Comparison of ENCODE assay signal across 25 mouse cellular contexts in the genomic region with DNA sequence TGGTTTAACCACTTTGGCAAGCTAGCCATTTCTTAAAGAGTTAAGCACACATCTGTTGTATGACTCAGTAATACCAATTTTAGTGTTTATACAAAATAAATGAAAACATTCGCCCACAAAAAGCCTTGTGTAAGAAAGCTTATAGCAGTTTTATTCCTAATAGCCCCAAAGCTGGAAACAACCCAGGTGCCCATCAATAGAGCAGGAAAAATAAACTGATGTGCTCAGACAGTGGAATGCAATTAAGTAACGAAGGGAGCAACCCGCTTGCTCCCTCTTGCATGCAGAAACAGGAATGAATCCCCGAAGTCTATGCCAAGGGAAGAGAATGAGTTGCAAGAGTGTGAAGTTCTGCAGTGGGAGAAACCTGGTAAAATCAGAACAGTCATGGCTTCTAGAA. TPM values are rescaled to one million over a fixed set of nuclear protein-coding genes. Genes with fewer than 3 reads are reported as not detected.
DNase-seq lines count a peak whose midpoint lies in the region; ATAC-seq and TF ChIP-seq lines count a peak whose summit lies in the region.
"Had no signal": no experiment of that assay in that cellular context is flagged by ENCODE, and none has a peak within 500 bp of the region (broad histone marks: within the 10 kb centered on the region; RNA-seq: fewer than 3 reads in every experiment).

No protein-coding gene starts in this region.

- H3K36me3 ChIP-seq in limb, embryonic 13.5 days, result no peaks in the 10 kb centered on the region
- no peaks in the 10 kb centered on the region for H3K36me3 ChIP-seq in limb, embryonic 10.5 days
- H3K36me3 ChIP-seq in intestine, embryonic 15.5 days, result no peaks in the 10 kb centered on the region
- H3K36me3 ChIP-seq in hindbrain, postnatal 0 days (ENCODE audit: insufficient read depth, low read length), result no peaks in the 10 kb centered on the region
- H3K36me3 ChIP-seq: embryonic facial prominence, embryonic 12.5 days; forebrain, embryonic 15.5 days; G1E; heart, embryonic 10.5 days; heart, embryonic 15.5 days; hindbrain, embryonic 13.5 days had no signal

- no peaks in the 10 kb centered on the region for H3K27me3 ChIP-seq in limb, embryonic 13.5 days
- H3K27me3 ChIP-seq in limb, embryonic 10.5 days (ENCODE audit: low read depth, poor library complexity, severe bottlenecking), result no peaks in the 10 kb centered on the region
- no peaks in the 10 kb centered on the region for H3K27me3 ChIP-seq in intestine, embryonic 15.5 days (replicated peaks)
- H3K27me3 ChIP-seq in hindbrain, postnatal 0 days (ENCODE audit: insufficient read depth, low read length), result no peaks in the 10 kb centered on the region
- H3K27me3 ChIP-seq: embryonic facial prominence, embryonic 12.5 days; forebrain, embryonic 15.5 days; heart, embryonic 15.5 days; hindbrain, embryonic 13.5 days had no signal

- H3K9me3 ChIP-seq in limb, embryonic 13.5 days, result no peaks in the 10 kb centered on the region
- no peaks in the 10 kb centered on the region for H3K9me3 ChIP-seq in limb, embryonic 10.5 days (replicated peaks)
- no peaks in the 10 kb centered on the region for H3K9me3 ChIP-seq in intestine, embryonic 15.5 days
- H3K9me3 ChIP-seq in hindbrain, postnatal 0 days (ENCODE audit: low read length), result no peaks in the 10 kb centered on the region
- H3K9me3 ChIP-seq: embryonic facial prominence, embryonic 12.5 days; forebrain, embryonic 15.5 days; G1E; heart, embryonic 10.5 days; heart, embryonic 15.5 days; hindbrain, embryonic 13.5 days had no signal

- H3K27ac ChIP-seq in limb, embryonic 13.5 days, result peak overlapping the region; percentile 15; the same call in 1 of the 2 replicates
- H3K27ac ChIP-seq in limb, embryonic 10.5 days, result no peak overlapping the region
- peak overlapping the region; percentile 18; the same call in 1 of the 2 replicates for H3K27ac ChIP-seq in embryonic fibroblast, embryonic 13.5 days (ENCODE audit: insufficient read depth, low read length)
- H3K27ac ChIP-seq in intestine, embryonic 15.5 days, result no peak overlapping the region
- H3K27ac ChIP-seq in hindbrain, postnatal 0 days, result no peak overlapping the region
- H3K27ac ChIP-seq: embryonic facial prominence, embryonic 12.5 days; forebrain, embryonic 15.5 days; heart, embryonic 10.5 days; heart, embryonic 15.5 days; hindbrain, embryonic 13.5 days had no signal

- H3K9ac ChIP-seq in limb, embryonic 13.5 days, result no peak overlapping the region
- no peak overlapping the region for H3K9ac ChIP-seq in intestine, embryonic 15.5 days
- H3K9ac ChIP-seq in hindbrain, postnatal 0 days (replicated peaks; ENCODE audit: low read length), result no peak overlapping the region
- H3K9ac ChIP-seq: embryonic facial prominence, embryonic 12.5 days; forebrain, embryonic 15.5 days; heart, embryonic 15.5 days; hindbrain, embryonic 13.5 days had no signal

- TF ChIP-seq CTCF in embryonic fibroblast, embryonic 13.5 days (IDR thresholded peaks at IDR 0.05; ENCODE audit: borderline replicate concordance, insufficient read depth, low read length), result no peak
- TF ChIP-seq CTCF in hindbrain, postnatal 0 days (IDR thresholded peaks at IDR 0.05; ENCODE audit: low read depth), result no peak

- TF ChIP-seq POLR2A in embryonic fibroblast, embryonic 13.5 days (IDR thresholded peaks at IDR 0.05; ENCODE audit: low read depth, low read length), result no peak

- peaks cover 5% of the 10 kb centered on the region for H3K4me1 ChIP-seq in limb, embryonic 13.5 days
- H3K4me1 ChIP-seq in limb, embryonic 10.5 days, result no peaks in the 10 kb centered on the region
- H3K4me1 ChIP-seq in embryonic fibroblast, embryonic 13.5 days (ENCODE audit: control insufficient read depth, insufficient read depth, low read length), result peaks cover 3% of the 10 kb centered on the region; the same call in 1 of the 2 replicates
- no peaks in the 10 kb centered on the region for H3K4me1 ChIP-seq in intestine, embryonic 15.5 days (replicated peaks)
- H3K4me1 ChIP-seq in hindbrain, postnatal 0 days (ENCODE audit: insufficient read depth, low read length), result no peaks in the 10 kb centered on the region
- H3K4me1 ChIP-seq: embryonic facial prominence, embryonic 12.5 days; forebrain, embryonic 15.5 days; heart, embryonic 10.5 days; heart, embryonic 15.5 days; hindbrain, embryonic 13.5 days had no signal

- H3K4me3 ChIP-seq in limb, embryonic 13.5 days, result no peak overlapping the region
- no peak overlapping the region for H3K4me3 ChIP-seq in limb, embryonic 10.5 days
- no peak overlapping the region for H3K4me3 ChIP-seq in embryonic fibroblast, embryonic 13.5 days (ENCODE audit: insufficient read depth, low read length)
- no peak overlapping the region for H3K4me3 ChIP-seq in intestine, embryonic 15.5 days (replicated peaks)
- H3K4me3 ChIP-seq in hindbrain, postnatal 0 days (ENCODE audit: low read length), result no peak overlapping the region
- H3K4me3 ChIP-seq: embryonic facial prominence, embryonic 12.5 days; forebrain, embryonic 15.5 days; heart, embryonic 10.5 days; heart, embryonic 15.5 days; hindbrain, embryonic 13.5 days had no signal

- WGBS in limb, embryonic 13.5 days, result 40% methylated on average over 4 of the region's 4 CpGs
- whole genome bisulfite sequencing in limb, embryonic 10.5 days, result 79% methylated on average over 4 of the region's 4 CpGs
- 65% methylated on average over 4 of the region's 4 CpGs for WGBS in intestine, embryonic 15.5 days
- WGBS in hindbrain, postnatal 0 days, result 57% methylated on average over 4 of the region's 4 CpGs

- no peak overlapping the region for H3K4me2 ChIP-seq in limb, embryonic 13.5 days (replicated peaks)
- no peak overlapping the region for H3K4me2 ChIP-seq in intestine, embryonic 15.5 days (replicated peaks)
- no peak overlapping the region for H3K4me2 ChIP-seq in hindbrain, postnatal 0 days (ENCODE audit: low read depth, low read length)
- H3K4me2 ChIP-seq: embryonic facial prominence, embryonic 12.5 days; forebrain, embryonic 15.5 days; heart, embryonic 15.5 days; hindbrain, embryonic 13.5 days had no signal

- no peak for DNase-seq in limb, embryonic 10.5 days (ENCODE audit: low spot score)
- peak; percentile 94 for DNase-seq in Muller cell, postnatal 12 days (ENCODE audit: inconsistent ontology term)
- DNase-seq in adrenal gland, postnatal 10 days, result no peak
- DNase-seq in hindbrain, postnatal 0 days (ENCODE audit: low spot score), result no peak
- DNase-seq: adrenal gland, adult 2 months; adrenal gland, postnatal 36 days; B cell, adult 2 months; cerebellum, adult 11 months; cerebellum, adult 8-10 months; cerebellum, postnatal 14 days; embryo, embryonic 11 days; gastrocnemius, postnatal 36 days; heart, adult 18-20 months; heart, postnatal 14 days had no signal

- ATAC-seq in limb, embryonic 13.5 days (ENCODE audit: low FRiP score, low read depth), result no peak
- ATAC-seq in intestine, embryonic 15.5 days, result no peak
- ATAC-seq in hindbrain, postnatal 0 days, result no peak
- ATAC-seq: CD4-positive, CD25-positive, alpha-beta regulatory T cell, adult 4 months; forebrain, embryonic 15.5 days; intestine, embryonic 16.5 days had no signal

RNA-seq across cellular contexts. Expression of a gene that starts 25.7 kb away (rescaled TPM):
- 72.3 and 75.5 TPM in 2 replicates for polyA plus RNA-seq in limb, embryonic 13.5 days (2015; fragmentation: Nextera tagmentation; extraction: Ambion mirVana)
- polyA plus RNA-seq in limb, embryonic 10.5 days (2016; fragmentation: Nextera tagmentation; extraction: Ambion mirVana), result 91.1 and 92.8 TPM in 2 replicates
- polyA plus RNA-seq in embryonic fibroblast, embryonic 13.5 days (2011; ENCODE audit: insufficient read length, low read depth, missing spikeins), result 81.5 and 107 TPM in 2 replicates
- 70.9 and 76.9 TPM in 2 replicates for polyA plus RNA-seq in intestine, embryonic 15.5 days (2015; fragmentation: Nextera tagmentation; extraction: Ambion mirVana)
- total RNA-seq in adrenal gland, postnatal 10 days (2021), result 100 to 1,000 TPM; 189 to 306 TPM
- total RNA-seq in hindbrain, postnatal 0 days (2014; rRNA removed), result 90.5 and 92.4 TPM in 2 replicates
- 70.7 and 71.6 TPM in 2 replicates for polyA plus RNA-seq in hindbrain, postnatal 0 days (2015; fragmentation: Nextera tagmentation; extraction: Ambion mirVana)

Comparison
In these comparisons a context has a peak if more than half of its experiments do, and no peak if none do; other contexts are left out.
1. H3K27ac ChIP-seq: peak in limb, embryonic 13.5 days (single experiment) and embryonic fibroblast, embryonic 13.5 days (single experiment); none in limb, embryonic 10.5 days (single experiment), intestine, embryonic 15.5 days (single experiment) and hindbrain, postnatal 0 days (single experiment).